Mouse (Mus musculus) layer of hippocampus, adult 8-10 months (tissue): ENCODE data around the gene Taar5. TPM values are rescaled to one million over a fixed set of nuclear protein-coding genes. Genes with fewer than 3 reads are reported as not detected.

Source experiments
- DNase-seq, 2 experiments: peaks; one replicate each; pipeline ENCODE4 v3.0.0; 2022; ENCODE audit warnings: low spot score in 2 of 2
- total RNA-seq, 4 experiments: library from RNA; stranded (reverse); gene quantifications; 2 replicates each; pipeline ENCODE4 v1.2.4; 2022

The Taar5 gene
- total RNA-seq, 4 experiments from 2014 or later: not detected

- DNase-seq: no peak
Measured at GRCm38 (mm10) chr10:24008143-24008542, 37.6 kb downstream of the Taar5 start.

Other genes starting within 250 kb of the Taar5 start
- gene Rps12, start 183.4 kb upstream of the Taar5 start, total RNA-seq: 100 to 1,000 TPM; 110 to 313 (median 237) TPM
- gene Slc18b1, start 173.7 kb upstream of the Taar5 start, total RNA-seq: 10 to 100 TPM; 25.1 to 32.1 (median 29.6) TPM
- under 1 TPM in 3 of 4 experiments, not detected in 1; 0.17 to 0.36 (median 0.35) TPM for gene Vnn3, start 119.2 kb upstream of the Taar5 start, total RNA-seq
- not detected for gene Vnn1, start 76.0 kb upstream of the Taar5 start, total RNA-seq
- not detected for gene Taar1, start 50.4 kb upstream of the Taar5 start, total RNA-seq
- not detected for gene Taar2, start 32.1 kb upstream of the Taar5 start, total RNA-seq
- not detected for gene Taar3, start 21.1 kb upstream of the Taar5 start, total RNA-seq
- not detected for gene Taar4, start 10.2 kb upstream of the Taar5 start, total RNA-seq
- not detected for gene Taar6, start 14.9 kb downstream of the Taar5 start, total RNA-seq
- not detected for gene Taar7a, start 22.8 kb downstream of the Taar5 start, total RNA-seq
- gene Taar7b, start 29.2 kb downstream of the Taar5 start, total RNA-seq: not detected
- gene Taar7d, start 56.5 kb downstream of the Taar5 start, total RNA-seq: not detected
- not detected for gene Taar7e, start 66.9 kb downstream of the Taar5 start, total RNA-seq
- not detected for gene Taar7f, start 78.8 kb downstream of the Taar5 start, total RNA-seq
- not detected for gene Taar8a, start 105.8 kb downstream of the Taar5 start, total RNA-seq
- gene Taar8b, start 121.6 kb downstream of the Taar5 start, total RNA-seq: not detected
- gene Taar8c, start 131.2 kb downstream of the Taar5 start, total RNA-seq: not detected
- not detected for gene Taar9, start 138.8 kb downstream of the Taar5 start, total RNA-seq
- gene Stx7, start 178.6 kb downstream of the Taar5 start, total RNA-seq: 100 to 1,000 TPM; 113 to 155 (median 140) TPM